Mouse (Mus musculus): ENCODE measurements around the gene Sall1. TPM values are rescaled to one million over a fixed set of nuclear protein-coding genes. Genes with fewer than 3 reads are reported as not detected.

Sall1 gene
- total RNA-seq, 2 experiments from 2014 or later: 1.3 to 1.5 TPM

DNA sequence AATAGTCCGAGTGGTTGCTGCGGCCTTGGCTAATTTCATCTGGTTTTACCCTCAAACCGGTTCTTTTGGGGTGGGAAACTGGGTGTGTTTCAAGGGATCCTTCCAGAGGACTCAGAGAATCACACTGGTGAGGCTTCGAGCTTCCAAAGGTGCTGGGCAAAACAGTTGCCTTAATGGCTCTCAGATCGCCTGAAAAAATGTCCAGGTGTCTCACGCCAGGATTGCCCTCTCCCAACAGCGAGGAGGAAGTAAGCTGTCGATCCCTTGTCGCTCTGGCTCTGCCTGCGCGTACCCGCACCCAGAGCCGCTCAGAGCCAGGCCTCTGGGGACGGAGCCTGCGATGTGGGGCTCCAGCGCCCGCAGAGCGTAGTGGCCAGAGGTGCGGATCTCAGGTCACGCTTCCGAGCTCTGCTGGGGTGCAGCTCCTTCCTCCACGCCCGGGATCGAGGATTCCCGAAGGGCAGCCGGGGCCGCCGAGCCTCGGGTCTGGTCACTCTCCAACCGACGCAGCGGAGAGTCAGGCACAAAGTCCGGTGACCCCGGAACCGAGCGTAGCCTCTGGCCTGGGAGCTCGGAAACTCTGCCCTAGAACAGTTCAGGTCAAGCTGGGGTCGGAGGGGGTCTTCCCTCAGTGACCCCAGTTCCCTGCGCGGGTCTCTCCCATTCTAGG, 3.1 kb downstream of the Sall1 start:
- DNase-seq (ENCODE audit: low spot score): no peak
- intact Hi-C loops (cut with DNase I): no loop called here

DNA sequence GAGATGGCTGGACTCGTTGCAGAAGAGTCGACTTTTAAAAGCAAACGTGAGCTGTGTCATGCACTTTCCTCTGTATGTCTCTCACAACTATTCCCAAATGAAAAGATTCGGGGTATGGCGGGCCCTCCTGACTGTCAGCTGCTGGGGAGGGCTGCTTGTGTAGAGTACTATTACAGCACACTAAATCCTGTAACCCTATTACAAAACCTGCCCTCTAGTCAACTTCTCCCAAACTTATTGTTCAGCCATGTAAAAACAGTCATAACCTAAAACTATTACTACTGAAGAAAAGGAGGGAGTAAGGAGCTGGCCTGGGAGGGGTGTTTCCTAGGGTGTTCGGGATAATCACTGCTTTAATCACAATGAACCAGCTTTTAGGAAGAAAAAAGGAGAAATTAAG, 4.1 kb downstream of the Sall1 start:
- intact Hi-C loops (cut with DNase I): no loop called here
- DNase-seq (ENCODE audit: low spot score): no peak

DNA sequence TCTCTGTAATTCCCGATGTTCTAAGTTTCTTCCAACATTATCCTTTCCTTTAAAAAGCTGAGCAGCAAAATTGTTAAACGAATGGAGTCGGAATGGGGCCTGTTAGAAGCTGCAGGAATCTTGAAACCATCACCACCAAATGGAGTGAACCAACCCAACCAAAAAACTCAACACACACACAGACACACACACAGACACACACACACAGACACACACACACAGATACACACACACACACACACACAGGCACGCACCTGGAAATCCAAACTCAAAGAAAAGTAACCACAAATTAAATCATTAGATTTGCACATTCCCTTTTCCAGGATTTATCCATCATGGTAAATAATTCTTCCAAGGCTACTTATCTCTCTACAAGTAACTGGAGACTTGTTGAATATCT, 5.0 kb downstream of the Sall1 start:
- intact Hi-C loops (cut with DNase I): no loop called here
- no peak for DNase-seq (ENCODE audit: low spot score)

DNA sequence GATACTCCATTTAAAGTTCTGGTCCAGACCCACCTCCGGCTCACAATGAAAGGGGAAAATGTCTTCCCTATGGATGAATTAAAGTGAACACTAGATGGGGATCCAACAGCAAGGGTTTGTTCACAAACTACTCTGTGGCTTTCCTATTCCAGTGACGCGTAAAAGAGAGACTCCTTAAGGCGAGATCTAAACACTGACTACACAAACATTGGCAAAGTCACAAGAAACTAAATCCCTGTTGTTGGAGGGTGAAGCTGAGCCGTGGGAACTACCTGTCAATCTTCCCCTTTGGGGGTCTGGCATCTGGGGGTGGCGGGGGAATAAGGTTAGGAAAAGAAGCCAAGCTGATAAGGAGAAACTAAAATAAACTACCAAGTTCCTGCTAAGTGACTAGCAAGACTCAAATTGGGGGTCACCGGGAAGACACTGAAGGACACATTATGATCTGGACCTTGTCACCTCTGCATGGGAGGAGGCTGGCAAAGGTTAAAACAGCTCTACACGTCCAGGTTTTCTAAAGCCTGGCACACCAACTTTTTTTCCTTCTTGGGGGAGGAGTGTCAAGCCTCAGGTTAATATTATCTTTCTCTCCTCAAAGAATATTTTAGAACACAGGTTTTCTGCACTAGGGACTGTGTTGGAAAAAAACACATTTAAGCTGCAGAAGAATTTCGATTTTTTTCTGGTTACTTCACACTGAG, 6.3 kb downstream of the Sall1 start:
- intact Hi-C loops (cut with DNase I): no loop called here
- no peak for DNase-seq (ENCODE audit: low spot score)

DNA sequence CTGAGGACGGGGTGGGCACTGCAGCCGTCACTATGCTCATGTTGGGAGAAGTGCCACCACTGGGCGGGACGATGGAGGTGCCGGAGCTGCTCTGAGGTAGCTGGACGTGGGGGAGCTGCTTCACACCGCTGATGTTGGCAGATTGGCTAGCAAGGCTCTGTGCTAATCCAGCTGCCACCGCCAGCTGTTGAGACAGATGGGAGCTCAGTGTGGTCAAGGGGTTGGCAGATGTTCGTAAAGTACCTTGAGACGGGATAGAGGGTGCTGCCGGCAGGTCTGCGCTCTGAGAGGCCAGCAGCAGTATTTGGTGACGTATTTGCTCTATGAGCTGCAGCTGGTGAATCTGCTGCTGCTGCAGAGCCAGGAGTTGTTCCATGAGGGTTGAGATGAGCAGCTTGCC, 11.6 kb downstream of the Sall1 start:
- DNase-seq (ENCODE audit: low spot score): no peak
- intact Hi-C loops (cut with DNase I): no loop called here

DNA sequence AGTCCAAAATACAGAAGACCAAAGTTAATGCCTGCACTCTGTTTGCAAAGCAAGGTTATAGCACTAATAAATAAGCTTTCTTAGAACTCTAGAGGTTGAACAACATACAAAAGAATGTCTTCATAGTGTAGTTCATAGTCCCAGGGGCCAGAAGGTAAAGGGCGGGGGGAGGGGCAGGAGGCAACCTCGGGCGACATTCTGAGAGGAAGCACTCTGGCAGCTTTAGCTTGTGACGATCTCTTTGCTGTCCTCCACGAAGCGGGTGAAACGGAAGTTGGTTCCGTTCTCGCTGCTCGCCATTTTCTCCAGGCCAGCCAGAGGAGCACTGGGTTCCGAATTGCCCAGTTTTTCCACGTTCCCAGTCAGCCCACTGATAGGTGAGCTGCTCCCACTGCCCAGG, 15.8 kb downstream of the Sall1 start:
- no peak for DNase-seq (ENCODE audit: low spot score)
- intact Hi-C loops (cut with DNase I): no loop called here

DNA sequence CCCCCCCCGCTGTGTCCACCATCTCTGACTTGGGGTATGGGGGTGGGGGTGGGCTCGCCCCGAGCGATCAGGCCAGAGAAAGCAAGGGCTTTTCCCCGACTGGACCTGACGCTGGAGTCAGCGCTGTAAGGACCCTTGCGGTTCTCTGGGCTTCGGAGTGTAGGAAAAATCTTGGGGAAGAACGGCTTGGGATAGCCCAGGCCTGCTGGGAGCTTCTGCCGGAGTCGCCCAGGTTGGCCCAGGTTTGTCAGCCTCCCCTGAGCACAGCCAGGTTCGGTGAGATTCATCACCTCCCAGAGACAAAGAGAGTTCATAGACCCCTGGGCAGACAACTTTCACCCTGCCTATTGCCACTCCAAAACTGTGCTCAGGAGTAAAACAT, 17.8 kb downstream of the Sall1 start:
- DNase-seq (ENCODE audit: low spot score): no peak
- intact Hi-C loops (cut with DNase I): no loop called here

DNA sequence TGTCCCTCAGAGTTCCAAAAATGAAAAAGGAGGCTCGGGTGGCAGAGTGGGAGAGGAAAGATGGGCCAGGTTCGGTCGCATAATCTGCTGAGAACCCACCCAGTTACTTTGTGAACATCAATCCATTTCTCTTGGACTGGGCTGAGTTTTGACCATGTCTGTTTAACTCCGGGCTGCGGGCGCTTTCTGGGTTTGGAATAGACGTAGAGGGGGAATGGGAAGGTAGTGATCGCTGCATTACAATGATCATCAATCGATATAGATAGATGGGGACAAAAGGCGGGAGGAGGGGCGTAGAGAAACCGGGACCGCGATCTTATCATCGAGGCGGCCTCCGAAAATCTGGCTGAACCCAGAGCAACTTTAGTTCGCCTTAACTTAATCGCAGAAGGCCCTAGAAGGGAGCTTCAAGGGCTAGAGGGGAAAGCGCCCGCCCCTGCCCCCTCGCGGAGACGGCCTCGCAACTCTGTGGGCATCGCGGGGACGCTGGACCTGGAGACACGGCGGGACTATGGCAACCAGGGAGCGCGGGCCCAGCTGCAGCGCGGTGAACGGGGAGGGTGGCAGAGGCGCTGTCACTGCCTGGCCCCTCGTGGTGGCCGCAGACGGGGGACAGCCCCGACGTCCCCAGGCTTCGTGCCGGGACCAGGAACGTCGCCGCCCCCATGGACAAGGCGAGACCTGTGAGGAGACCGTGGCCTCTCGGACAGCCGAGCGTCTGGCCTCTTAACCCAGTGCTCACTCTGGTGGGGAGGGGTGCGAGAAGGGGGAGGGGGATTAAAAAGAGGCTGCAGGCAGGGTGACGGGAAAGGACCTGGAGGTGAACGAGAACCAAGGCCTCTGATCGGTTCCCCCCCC, 18.5 kb downstream of the Sall1 start:
- intact Hi-C loops (cut with DNase I): no loop called here
- DNase-seq (ENCODE audit: low spot score): no peak

DNA sequence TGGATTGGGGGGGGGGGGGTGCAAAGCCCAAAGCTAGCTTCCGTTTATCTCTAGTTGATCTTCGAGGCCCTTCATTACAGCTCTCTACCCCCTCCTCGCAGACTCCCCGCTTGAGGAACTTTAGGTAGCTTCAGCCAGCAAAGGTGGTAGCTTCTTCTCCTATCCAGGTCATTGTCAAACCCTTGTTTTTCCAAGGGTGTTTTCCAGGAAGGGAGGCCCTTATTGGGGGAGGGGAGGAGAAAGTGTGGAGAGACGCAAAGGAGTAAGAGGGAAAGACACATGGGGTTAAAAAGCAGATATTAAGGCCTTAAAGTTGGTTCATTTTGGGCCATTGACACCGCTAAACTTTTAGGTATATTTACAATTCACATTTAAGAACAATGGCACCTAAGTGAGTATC, 19.2 kb downstream of the Sall1 start:
- no peak for DNase-seq (ENCODE audit: low spot score)
- intact Hi-C loops (cut with DNase I): no loop called here

DNA sequence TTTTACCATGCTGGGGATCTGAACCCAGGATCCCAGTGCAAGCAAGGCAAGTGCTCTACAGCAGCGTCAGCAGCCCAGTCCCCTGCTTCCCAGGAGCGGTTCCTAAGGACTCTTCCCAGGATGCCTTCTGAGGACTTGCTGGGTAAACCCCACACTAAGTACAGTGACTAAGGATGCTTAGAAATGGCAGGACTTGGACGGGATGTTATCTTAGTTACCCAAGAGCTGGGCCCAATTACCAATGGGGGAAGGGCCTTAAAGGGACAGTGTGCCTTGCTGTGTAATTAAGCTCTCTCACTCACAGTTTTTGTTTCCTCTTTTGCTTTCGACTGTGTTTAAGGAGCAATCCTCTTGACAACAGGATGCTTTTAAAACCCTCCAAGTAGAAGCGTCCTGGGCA, 22.8 kb downstream of the Sall1 start:
- no peak for DNase-seq (ENCODE audit: low spot score)
- intact Hi-C loops (cut with DNase I): no loop called here

DNA sequence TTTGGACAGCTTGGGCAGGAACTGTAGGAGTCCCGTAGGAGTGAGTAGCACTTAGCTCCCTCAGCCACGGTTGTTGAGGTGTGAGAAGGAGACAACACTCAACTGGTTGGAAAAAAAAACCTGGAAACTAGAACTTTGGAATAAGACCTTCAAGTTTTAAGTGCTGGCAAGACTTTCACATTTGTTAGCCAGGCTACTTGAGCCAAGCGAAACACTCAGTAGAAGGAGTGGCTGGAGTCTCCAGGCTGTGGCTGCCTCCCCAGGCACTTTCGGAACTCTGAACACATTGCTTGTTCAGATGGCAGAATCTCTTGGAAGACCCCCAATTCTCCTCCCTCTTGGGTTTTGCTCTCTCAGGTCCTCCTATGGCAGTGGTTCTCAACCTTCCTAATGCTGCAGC, 26.1 kb downstream of the Sall1 start:
- no peak for DNase-seq (ENCODE audit: low spot score)
- intact Hi-C loops (cut with DNase I): no loop called here

DNA sequence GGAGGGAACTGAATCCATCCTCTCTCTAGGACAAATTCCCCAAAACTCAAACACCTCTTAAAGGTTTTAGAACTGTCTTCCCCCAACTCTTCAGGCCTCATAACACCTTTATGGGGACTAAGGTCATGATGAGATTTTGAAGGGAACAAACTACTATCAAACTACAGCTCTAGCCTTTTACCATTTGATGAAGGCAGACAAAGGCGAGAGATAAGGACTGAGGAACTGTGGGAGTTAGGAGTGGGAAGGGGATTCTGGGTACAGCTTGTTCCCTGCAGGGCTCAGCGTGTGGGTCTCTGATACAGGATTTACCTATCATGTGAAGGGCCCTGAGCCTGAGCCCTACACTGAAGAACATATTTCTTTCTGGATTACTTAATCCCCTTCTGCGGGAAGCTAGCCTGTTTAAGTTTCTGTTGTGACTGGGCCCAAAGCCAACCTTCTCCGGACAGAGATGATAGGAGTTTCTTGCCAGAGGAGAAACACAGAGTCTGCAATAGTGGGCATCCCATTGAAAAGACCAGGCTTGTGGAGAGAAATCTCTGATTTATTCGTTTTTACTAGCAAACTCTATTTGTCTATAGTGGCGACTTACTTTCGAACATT, 27.4 kb downstream of the Sall1 start:
- DNase-seq (ENCODE audit: low spot score): no peak

DNA sequence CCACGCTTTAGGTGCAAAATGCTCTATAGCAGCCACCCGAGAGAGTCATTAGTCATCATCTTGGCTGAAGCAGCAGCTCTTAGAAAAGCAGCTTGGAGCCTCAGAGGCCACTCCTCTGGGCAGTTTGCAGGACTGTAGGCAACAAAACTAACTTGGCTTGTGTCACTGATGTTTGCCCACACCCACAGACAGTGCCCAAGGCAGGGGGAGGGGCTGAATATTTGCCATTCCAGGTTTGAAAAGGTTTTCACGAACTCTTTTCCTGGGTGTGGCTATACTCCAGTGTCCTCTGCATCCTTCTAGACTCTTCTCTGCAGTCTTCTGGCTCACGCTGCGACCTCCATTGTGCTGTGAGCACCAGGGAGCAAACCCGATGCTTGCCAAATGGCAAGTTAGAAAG, 28.4 kb downstream of the Sall1 start:
- intact Hi-C loops (cut with DNase I): no loop called here

More for the DNA sequence above, 27.4 kb downstream of the Sall1 start:
- intact Hi-C loops (cut with DNase I): no loop called here

DNA sequence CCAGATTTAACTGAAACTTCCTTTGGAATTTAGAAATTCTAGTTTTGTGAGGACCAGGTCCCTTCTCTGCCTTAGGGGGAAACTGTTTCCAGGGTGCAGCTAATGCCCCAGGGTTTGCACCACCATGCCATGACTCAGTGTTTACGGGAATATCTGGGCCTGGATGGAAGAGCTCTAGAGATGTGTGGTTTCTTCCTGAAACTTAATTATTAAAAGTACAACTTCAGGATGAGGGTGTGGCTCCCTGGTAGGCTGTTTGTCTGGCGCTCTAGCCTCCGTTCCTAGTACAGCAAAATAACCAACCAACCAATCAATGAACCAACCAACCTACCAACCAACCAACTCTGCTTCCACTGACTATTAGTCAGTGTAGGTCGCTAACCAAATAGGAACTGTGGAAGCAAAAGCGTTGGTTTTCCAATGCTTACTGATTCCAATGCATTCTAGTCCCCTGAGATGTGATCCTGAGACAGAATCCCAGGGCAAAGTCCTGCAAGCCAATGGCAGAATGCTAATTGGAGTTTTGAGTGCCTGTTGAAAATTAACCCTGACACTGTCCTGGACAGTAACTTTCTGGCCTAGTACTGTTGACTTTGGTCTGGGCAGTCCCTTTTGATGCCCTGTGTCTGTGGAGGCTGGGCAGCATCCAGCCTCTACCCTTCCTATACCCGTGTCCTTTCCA, 31.0 kb downstream of the Sall1 start:
- intact Hi-C loops (cut with DNase I): no loop called here
- DNase-seq (ENCODE audit: low spot score): no peak

More for the DNA sequence above, 28.4 kb downstream of the Sall1 start:
- DNase-seq (ENCODE audit: low spot score): no peak

DNA sequence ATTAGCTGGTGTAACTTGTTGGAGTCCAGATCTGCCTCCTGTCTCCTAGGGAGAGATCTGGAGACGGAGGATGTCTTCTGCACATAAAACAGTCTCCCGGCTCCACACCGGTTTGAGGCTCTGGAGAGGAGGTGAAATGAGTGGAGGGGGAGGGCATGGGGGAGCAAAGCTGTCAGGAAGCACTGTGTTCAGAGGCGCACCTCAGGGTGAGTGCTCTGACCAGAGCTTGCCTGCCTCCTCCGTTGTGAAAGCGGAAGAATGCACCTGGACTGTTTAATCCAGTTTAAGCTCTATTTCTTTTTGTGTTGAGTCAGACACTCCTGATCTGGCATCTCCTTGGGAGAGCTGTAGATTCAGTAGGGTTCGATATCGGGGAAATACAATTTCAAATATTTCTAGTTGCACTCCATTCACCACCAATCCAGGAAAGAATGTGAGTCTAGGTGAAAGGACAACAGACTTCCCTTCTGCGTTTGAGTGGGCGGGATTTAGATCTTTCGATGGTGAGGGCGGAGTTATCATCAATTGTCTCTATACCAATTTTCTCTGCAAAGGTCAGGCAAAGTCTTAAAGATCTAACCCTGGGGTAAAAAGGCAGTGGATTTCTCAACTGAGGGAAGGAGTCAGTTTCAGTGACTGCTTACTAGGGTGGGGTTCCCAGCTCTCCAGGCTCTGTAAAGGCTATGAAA, 31.8 kb downstream of the Sall1 start:
- no peak for DNase-seq (ENCODE audit: low spot score)

DNA sequence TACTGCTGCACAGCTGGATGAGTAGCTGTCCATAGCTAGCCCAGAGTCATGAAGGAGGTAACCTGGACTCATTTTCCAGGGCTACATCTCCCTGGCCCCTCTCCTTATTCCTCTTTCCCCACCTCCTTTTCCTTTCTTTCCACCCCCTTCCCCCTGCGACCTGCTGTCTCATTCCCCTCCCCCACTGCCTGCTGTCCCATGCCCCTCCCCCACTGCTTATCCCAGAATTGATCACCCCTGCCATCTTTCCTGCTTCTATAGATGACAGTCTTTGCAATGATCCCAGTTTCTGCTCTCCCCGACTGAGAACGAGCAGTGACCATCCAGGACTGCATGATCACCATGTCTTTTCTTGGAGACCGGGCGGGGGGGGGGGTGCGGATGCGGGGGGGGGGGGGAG, 35.2 kb downstream of the Sall1 start:
- intact Hi-C loops (cut with DNase I): no loop called here
- no peak for DNase-seq (ENCODE audit: low spot score)

More for the DNA sequence above, 31.8 kb downstream of the Sall1 start:
- intact Hi-C loops (cut with DNase I): no loop called here

DNA sequence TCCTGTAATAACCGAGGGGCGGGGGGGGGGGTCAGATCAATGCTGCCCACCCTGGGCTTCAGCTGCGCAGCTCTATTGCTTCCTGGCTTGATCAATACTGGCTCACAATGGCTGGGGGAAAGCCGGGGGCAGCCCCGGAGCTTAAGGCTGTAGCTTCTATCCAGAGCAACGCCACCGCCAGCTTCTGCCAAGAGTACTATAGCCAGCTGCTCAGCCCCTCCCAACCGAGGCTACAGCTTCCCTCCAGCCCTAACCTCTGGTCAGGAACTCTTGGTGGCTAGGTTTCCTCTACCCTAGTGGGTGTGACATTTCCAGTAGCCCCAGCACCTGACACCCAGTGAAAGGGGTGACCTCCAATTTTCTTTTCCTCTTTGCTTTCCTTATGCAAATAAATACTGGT, 36.8 kb downstream of the Sall1 start:
- DNase-seq (ENCODE audit: low spot score): no peak
- intact Hi-C loops (cut with DNase I): no loop called here

DNA sequence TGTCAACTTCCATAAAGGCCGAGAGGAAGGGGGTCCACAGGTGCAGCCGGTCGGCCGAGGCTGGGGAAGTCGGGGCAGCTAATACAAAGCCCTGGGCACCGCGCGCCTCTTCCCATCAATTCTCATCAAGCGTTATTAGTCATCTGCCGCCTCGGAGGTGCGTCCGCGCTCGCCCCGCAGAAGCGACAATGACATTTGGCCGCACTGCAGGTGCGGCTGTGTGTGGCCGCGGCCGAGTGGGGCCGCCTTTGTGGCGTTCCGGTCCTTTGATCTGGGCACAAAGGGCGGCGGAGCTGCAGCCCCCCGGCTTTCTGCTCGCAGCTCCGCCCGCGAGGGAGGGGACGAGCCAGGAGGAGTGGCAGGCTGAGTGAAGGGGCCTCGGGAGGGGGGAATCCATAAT, 37.5 kb downstream of the Sall1 start:
- DNase-seq (ENCODE audit: low spot score): no peak
- intact Hi-C loops (cut with DNase I): no loop called here

DNA sequence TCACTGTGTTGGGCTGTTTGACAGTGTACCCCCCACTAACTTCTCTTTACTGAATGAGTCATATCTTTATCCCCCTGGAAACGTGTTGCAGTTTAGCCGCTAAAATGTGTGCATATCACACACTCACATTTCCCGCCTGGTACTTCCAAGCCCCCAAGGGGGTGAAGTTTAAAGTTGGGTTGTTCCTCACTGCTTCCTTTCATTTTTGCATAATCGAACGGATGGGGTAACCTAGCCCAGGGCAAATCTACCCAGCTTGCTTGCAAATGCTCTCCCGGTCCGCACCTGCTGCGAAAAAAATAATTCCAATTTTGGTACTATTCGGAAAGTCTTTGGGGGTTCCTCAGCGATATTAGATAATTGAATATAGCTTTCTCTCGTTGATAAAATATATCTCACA, 38.2 kb downstream of the Sall1 start:
- intact Hi-C loops (cut with DNase I): no loop called here
- DNase-seq (ENCODE audit: low spot score): no peak

DNA sequence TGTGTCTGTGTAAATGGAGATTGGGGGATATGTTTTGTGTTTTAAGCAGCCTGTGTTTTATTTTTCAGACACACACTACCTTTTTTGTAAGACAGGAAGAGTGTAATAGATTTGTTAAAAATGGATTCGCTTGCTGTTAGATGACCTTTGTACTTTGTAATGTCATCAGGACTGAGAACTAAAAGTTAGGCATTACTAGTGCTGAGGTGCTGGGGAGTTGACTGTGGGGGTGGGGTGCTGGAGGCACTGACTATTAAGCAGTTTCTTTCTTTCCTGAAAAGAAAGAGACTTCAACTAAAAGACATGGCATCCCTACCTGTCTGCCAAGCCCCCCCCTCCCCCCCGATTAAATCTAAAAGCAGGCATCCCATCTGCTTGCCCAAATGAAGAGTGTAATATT, 39.9 kb downstream of the Sall1 start:
- DNase-seq (ENCODE audit: low spot score): no peak
- intact Hi-C loops (cut with DNase I): no loop called here
